Mouse (Mus musculus) neural tube, postnatal 0 days (tissue): ENCODE data around the gene 2610528J11Rik. TPM values are rescaled to one million over a fixed set of nuclear protein-coding genes. Genes with fewer than 3 reads are reported as not detected.

Experiments used
- polyA plus RNA-seq: library from polyadenylated mRNA; unstranded; fragments of >200 nt; fragmentation: Nextera tagmentation; extraction: Ambion mirVana; gene quantifications from 2 replicates; pipeline ENCODE4 v1.2.1, GENCODE M21; 2015

The 2610528J11Rik gene
- polyA plus RNA-seq: not detected in 2 replicates

DNA sequence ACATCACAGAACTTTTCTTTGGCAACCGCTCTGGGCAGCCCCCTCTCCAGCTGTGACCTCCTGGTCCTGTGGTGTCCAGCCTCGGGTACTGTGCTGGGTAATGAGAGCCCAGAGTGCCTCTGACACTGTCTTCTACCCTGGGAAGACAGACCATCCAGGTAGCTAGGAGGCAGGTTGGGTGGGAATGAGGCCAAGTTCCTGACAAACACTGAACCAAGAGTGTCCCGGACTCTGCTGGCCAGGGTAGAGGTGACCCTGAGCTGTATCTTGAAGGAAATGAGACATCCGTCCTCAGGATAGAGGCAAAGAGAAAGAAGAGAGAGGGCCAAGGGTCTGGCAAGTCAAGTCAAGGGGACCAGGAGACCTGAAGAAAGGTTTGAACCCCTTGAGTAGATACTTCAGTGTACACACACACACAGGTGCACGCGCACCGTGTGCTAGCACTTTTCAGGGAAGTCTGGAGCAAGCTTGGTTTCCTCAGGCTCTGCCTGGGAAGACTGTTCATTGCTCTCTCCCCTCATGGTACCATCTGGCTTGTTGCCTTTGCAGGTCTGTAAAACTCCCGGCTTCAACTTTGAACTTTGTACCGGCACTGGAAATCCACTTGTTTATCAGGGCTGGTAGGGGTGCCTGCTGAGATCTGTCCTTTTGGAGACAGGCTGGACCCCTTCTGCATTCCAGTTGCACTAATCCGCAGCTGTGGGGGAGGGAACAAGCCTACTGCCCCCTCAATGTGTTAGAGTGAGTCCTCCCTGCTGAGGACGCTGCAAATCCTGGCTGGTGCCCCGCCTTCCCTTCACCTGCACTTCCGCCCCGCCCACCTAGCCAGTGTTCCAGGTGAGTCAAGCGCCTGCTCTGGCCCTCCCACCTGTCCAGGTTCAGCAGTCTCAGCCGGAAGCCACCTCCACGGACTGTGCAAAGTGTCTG is at the start of gene 2610528J11Rik:
2610528J11Rik (plus strand) TSS at position 592 of the 927 bp plus-strand sequence.

DNA sequence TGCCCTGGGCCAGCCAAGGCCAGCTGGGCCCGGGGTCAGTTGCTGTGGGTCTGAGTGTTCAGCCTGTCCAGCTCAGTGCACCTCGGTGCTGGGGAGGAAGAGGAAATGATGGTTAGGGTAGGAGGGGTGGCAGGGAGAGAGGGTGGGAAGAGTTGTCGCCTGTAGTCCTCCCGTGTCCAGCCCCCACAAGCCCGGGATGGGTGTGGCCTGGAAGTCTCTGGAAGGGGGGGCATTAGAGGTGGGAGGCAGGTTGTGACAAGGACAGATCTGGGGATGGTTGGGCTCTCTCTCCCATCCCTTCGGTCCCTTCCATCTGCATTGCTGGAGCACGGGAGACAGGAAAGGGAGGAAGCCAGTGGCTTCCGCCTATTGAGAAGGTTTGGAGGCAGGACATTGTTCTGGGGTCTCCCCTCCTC is 37.1 kb upstream of the 2610528J11Rik start, which contains the start of gene Tie1:
Tie1 (minus strand) TSS at position 345 of the 416 bp plus-strand sequence.

DNA sequence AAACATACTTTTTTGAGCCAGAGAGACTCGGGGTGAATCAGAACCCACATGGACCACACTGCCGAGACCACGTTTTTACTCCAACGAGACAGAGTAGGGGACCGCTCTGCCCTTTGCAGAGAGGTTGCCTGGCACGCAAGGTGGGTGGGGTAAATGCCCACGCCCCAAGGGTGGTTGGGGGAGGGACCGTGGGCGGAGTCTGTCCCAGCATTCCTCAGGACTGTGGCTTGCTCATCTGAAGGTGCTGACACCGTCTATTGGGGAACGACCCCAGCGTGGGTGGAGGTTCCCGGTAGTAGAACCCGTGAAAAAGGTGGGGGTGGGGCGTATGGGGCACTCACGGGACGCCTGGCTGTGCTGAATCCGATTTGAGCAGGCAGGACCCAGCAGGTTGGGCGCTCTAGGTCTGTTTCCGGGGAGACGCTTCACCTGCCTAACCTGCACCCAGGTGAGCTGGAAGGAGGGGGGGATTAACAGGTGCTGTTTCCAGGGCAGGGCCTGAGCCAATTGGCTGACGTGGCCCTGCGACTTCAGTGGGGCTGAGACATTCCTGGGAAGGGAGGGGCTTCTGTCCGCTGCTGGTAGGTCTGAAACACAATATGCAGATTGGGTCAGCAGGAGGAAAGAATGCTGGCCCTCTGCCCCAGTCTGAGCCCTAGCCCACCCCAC is 16.9 kb downstream of the 2610528J11Rik start, which contains the start of gene Tmem125:
Tmem125 (minus strand) TSS at position 453 of the 669 bp plus-strand sequence.

Other genes with a start within 250 kb of the 2610528J11Rik start
- gene Ptprf, start 235.6 kb upstream of the 2610528J11Rik start, polyA plus RNA-seq: 41.2 and 43.7 TPM in 2 replicates
- gene Szt2, start 117.7 kb upstream of the 2610528J11Rik start, polyA plus RNA-seq: 3.8 and 6.0 TPM in 2 replicates
- 91.1 and 97.2 TPM in 2 replicates for gene Med8, start 117.7 kb upstream of the 2610528J11Rik start, polyA plus RNA-seq
- gene Elovl1, start 98.9 kb upstream of the 2610528J11Rik start, polyA plus RNA-seq: 51.9 and 58.1 TPM in 2 replicates
- 19.7 and 19.9 TPM in 2 replicates for gene Cdc20, start 89.6 kb upstream of the 2610528J11Rik start, polyA plus RNA-seq
- 0.14 and 0.22 TPM in 2 replicates for gene Mpl, start 69.5 kb upstream of the 2610528J11Rik start, polyA plus RNA-seq
- gene Tie1, start 36.9 kb upstream of the 2610528J11Rik start, polyA plus RNA-seq: 9.8 and 11.7 TPM in 2 replicates
- gene Tmem125, start 17.0 kb downstream of the 2610528J11Rik start, polyA plus RNA-seq: 0.47 and 1.1 TPM in 2 replicates
- 1.2 and 1.3 TPM in 2 replicates for gene Cfap57, start 93.8 kb downstream of the 2610528J11Rik start, polyA plus RNA-seq
- 80.3 and 86.1 TPM in 2 replicates for gene Ebna1bp2, start 93.8 kb downstream of the 2610528J11Rik start, polyA plus RNA-seq
- not detected in 2 replicates for gene Olfr62, start 132.0 kb downstream of the 2610528J11Rik start, polyA plus RNA-seq
- not detected in 2 replicates for gene Olfr1342, start 165.8 kb downstream of the 2610528J11Rik start, polyA plus RNA-seq
- gene Olfr1341, start 176.5 kb downstream of the 2610528J11Rik start, polyA plus RNA-seq: not detected in 2 replicates
- not detected in 2 replicates for gene Olfr1340, start 193.1 kb downstream of the 2610528J11Rik start, polyA plus RNA-seq
- gene Olfr1339, start 205.2 kb downstream of the 2610528J11Rik start, polyA plus RNA-seq: not detected in 2 replicates
- gene Olfr1338, start 231.7 kb downstream of the 2610528J11Rik start, polyA plus RNA-seq: not detected in 2 replicates